Mouse (Mus musculus) gastrocnemius, postnatal 25 days (tissue): Measurements from ENCODE around the gene Hyal2. TPM values are rescaled to one million over a fixed set of nuclear protein-coding genes. Genes with fewer than 3 reads are reported as not detected.
"Not testable (repeated sequence)": the region's sequence is repeated elsewhere in the genome, so short reads cannot be mapped to it uniquely, and the experiment has no call there.

Experiments
- DNase-seq: peaks from one replicate; pipeline ENCODE4 v3.0.0; 2022
- total RNA-seq, 2 experiments: library from RNA; stranded (reverse); gene quantifications; 1 replicate in 1 of 2; 2 replicates in 1 of 2; pipeline ENCODE4 v1.2.3; 2021

Hyal2 gene
- total RNA-seq, 2 experiments from 2014 or later = 12.0 to 15.2 TPM

DNA sequence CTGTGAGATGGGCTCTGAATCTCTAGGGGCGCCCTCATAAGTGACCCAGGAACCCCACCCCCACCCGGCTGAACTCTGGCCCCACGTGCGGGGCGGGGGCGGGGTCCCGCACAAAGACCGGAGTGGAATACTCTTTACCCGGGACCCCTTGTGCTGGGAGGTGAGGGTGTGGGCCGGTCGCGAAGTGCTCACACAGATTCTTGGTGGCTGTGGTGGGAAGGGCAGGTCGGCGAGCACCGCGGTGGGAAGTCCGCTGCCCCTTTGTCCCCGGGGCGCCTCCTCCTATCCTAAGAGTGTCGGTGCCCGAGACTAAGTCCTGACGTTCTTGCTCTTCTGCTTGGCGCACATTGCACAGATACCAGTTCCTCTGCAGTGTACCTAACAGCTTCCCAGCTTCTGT lies 1.5 kb downstream of the Hyal2 start:
- no peak for DNase-seq

DNA sequence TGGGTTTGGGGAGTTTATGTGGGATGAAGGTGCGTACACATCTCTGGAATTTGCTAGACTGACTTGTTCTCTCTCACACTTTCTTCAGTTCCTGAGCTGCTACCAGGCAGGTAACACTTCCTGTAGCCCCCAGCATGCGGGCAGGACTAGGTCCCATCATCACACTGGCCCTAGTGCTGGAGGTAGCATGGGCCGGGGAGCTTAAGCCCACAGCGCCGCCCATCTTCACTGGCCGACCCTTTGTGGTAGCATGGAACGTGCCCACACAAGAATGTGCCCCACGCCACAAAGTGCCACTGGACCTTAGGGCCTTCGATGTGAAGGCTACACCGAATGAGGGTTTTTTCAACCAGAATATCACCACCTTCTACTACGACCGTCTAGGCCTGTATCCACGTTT lies 2.3 kb downstream of the Hyal2 start:
- DNase-seq = no peak

DNA sequence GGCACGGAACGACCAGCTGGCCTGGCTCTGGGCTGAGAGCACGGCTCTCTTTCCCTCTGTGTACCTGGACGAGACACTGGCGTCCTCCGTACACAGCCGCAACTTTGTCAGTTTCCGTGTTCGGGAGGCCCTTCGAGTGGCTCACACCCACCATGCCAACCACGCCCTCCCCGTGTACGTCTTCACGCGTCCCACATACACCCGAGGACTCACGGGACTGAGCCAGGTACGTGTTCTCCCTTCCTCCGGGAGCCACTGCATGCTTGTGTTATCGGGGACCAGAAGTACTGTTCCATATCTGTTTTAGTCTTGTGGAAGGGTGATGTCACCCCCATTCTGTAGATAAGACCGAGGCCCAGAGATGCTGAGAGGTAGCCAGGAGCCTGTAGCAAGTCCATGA lies 3.1 kb downstream of the Hyal2 start:
- DNase-seq = no peak

DNA sequence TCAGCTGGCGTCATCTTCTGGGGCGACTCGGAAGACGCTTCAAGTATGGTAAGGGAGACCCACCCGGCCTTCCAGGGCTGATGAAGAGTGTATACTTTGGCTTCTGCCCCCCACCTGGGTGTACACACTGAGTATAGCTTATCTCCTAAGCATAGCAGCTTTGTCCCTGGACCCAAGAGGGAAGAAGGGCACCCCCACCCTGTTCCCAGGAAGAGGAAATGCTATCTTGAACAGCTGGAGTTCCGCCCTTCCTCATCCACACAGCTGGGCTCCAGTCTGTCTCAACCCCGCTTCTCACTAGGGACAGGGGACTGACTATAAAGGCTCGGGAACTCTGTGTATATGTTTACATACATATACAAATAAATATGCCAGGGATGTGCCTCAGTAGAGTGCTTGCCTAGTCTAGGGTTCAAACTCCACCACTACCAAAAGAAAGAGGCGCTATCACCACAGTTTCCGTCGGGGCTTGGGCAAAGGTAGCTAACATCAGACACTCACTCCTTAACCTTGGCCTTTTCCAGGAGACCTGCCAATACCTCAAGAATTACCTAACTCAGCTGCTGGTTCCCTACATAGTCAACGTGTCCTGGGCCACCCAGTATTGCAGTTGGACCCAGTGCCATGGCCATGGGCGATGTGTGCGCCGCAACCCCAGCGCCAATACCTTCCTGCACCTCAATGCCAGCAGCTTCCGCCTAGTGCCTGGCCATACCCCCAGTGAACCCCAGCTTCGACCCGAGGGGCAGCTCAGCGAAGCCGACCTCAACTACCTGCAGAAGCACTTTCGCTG lies 4.0 kb downstream of the Hyal2 start:
- no peak for DNase-seq

DNA sequence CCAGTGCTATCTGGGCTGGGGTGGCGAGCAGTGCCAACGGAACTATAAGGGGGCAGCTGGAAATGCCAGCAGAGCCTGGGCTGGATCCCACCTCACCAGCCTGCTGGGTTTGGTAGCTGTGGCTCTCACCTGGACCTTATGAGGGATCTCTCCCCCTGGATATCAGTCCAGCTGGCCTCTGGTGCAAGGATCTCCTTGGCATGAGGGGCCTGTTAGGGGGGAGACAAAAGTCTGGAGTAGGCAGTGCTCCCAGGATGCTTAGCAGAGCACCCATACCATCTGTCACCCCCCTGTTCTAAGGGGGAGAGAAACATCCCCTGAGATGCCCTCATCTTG lies 4.5 kb downstream of the Hyal2 start:
- no peak for DNase-seq

DNA sequence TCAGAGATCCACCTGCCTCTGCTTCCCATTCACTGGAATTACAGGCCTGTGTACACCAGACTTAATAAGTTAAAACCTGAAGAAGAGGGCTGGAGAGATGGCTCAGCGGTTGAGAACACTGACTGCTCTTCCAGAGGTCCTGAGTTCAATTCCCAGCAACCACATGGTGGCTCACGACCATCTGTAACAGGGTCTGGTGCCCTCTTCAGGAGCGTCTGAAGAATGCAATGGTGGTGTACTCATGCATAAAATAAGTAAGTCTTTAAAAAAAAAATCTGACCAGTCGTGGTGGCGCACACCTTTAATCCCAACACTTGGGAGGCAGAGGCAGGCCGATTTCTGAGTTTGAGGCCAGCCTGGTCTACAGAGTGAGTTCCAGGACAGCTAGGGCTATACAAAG lies 6.0 kb downstream of the Hyal2 start:
- not testable (repeated sequence) for DNase-seq

DNA sequence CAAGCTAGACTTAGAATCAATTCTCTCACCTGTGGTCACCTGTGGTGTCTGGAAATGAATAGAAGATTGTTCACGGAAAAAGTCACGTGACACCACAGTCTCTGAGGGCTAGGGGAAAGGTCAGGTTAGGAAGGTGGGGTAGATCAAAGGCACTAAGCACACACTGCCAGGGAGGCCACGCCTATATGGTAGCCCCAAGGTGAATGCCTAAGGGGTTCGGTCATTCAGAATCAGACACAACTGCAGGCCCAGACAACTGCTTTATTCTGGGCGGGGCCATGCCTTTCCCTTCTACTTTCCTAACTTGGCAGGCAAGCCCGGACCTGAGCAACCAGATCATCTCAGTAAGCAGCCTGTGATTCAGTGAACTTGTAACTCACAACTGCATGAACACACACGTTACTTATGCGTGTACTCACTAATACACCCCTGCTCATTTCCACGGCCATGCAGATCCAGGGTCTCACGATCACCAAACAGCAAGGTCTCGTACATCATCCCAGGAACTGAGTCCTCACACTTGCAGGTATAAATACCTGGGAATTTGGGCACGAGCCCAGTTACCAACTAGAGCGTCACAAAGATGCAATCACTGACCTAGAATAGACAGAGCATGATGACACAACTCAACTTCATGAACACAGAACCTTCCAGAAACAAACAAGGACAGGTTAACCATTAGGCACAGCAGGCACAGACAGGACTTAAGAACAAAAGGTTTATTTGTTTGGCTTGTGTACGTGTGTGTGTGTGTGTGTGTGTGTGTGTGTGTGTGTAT lies 8.0 kb downstream of the Hyal2 start:
- DNase-seq = no peak

DNA sequence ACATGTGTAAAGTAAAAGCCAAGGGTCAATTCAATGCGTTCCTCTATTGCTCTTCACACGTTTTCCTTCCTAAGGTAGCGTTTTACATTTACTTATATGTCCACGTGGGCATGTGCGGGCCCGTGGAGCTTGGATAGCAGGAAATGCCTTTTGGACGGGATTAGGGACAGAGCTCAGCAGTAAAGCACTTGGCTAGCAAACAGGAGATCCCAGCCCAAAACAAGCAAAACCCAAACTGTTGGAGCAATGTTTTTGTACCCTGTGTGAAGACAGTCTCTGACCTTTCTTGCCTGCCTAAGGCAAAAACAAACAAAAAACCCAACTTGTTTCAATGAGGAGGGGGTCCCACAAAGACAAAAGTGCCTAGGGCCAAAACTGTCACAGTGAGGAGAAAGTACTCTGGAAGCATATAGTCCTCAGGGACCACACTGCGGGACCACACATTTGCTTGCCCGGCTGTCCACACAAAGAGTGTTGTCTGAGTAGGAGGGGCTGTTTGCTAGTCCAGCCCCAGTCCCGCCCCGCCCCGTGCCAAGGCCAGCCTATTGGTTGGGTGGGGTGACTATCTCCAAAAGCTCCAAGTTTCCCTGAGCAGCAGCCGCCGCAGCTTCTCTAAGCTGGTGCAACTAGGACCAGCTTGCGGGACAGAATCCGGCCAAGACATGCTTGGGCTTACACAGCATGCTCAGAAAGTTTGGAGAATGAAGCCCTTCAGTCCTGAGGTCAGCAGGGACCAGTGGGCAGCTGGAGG lies 8.8 kb downstream of the Hyal2 start, which contains the start of gene Hyal1:
Hyal1 (plus strand) TSS at position 571 of the 751 bp plus-strand sequence.
- DNase-seq = peak; percentile 87

DNA sequence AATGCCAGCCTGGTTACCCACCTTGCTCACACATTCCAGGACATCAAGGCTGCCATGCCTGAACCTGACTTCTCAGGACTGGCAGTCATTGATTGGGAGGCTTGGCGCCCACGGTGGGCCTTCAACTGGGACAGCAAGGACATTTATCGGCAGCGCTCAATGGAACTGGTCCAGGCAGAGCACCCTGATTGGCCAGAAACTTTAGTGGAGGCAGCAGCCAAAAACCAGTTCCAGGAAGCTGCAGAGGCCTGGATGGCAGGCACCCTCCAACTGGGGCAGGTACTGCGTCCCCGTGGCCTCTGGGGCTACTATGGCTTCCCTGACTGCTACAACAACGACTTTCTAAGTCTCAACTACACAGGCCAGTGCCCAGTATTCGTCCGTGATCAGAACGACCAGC lies 10.1 kb downstream of the Hyal2 start:
- DNase-seq = no peak

DNA sequence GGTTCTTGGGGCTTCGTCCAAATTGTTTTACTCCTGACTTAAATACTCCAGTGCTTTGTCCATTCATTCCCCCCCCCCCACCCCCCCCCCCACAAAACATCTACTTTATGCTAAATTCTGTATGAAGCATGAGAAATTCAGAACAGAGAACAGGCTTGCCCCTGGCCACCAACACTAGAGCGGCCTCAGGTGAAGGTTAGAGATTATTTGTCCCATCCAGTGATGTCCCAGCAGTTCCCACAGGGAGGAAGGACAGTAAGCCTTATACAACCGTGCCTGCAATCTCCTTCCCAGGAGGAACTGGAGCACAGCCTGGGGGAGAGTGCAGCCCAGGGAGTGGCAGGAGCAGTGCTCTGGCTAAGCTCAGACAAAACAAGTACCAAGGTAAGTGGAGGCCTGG lies 10.8 kb downstream of the Hyal2 start, which contains the start of gene Naa80:
Naa80 (plus strand) TSS at position 301 of the 400 bp plus-strand sequence.
- no peak for DNase-seq

DNA sequence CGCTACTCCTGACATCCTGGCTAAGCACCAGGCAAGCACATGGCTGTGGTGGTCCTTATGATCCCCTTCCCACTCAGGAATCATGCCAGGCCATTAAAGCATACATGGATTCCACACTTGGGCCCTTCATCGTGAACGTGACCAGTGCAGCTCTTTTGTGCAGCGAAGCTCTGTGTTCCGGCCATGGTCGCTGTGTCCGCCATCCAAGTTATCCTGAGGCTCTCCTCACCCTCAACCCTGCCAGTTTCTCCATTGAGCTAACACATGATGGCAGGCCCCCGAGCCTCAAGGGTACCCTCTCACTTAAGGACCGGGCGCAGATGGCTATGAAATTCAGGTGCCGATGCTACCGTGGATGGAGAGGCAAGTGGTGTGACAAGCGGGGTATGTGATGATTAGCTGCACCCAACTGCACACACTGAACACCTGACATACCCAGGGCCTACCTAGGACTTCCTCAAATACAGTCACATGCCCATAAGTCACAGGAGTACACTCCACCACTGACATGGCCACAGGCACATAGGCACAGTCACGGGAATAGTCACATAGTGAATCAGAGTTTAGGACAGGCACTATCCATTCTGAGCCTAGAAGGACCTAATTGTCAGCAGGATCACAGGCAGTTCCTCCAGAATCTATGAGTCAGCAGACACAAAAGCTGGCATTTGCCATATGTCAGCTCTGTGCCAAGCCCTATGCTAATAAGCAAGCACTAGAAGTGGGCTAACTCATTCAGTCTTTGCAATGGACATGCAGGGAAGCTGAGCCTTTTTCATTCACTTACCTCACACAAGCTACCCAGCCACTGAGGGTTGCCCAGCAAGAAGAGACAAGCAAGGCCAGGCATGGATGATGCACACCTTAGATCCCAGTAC lies 11.5 kb downstream of the Hyal2 start:
- no peak for DNase-seq

DNA sequence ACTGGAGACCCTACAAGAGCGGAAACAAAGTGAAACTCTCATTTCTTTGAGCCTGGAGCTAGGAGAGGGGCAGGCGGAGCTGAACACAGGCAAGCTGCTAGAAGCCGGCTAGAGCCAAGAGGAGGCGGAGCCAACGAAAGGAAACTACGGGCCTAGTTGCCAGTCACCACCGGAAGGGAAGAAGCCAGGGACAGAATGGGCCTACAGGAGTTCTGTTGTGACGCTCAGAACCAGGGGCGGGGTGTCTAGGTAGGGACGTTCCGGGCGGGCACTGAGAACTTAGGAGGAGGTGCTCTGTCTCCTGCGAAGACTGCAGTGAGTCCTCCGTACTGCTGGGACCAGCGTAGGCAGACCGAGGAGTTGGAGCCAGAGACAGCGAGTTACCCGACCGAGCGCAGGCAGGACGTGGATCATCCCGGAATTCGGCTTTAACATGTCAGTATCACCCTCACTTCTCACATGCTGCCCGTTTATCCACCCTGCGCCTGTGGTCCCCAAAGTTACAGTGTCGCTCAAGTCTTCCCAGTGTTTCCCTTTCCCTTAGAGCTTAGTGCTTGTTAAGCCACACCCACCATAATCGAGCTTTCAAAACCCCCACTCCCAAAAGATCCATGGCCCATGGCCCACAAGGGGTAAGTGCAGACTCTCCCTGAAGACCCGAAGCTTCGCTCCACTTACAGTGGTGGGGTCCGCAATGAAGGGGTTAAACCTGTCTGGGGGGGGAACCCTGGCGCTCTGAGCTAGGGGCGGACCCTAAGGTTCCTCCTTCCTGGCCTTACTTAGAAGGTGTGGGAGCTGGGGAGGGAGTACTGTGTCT lies 13.0 kb downstream of the Hyal2 start, which contains the start of gene Hyal3:
Hyal3 (plus strand) TSS at position 318 of the 817 bp plus-strand sequence.
- DNase-seq = peak; percentile 90

DNA sequence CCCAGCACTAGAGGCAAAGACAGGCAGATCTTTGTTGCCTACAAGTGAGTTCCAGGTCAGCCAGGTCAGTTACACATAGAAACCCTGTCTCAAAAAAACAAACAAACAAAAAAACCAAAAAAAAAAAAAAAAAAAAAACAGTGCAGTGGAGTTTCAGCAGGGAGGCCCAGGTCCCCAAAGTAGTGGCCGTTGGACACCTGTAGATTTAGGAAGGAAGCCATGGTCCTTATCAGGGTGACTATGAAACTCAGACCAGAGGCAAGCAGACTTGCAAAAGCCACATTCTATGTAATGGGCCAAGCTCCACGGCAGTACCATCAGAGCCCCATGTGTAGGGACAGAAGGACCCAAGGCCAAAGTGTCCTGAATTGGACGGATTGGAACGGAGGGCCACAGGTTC lies 13.8 kb downstream of the Hyal2 start:
- no peak for DNase-seq

DNA sequence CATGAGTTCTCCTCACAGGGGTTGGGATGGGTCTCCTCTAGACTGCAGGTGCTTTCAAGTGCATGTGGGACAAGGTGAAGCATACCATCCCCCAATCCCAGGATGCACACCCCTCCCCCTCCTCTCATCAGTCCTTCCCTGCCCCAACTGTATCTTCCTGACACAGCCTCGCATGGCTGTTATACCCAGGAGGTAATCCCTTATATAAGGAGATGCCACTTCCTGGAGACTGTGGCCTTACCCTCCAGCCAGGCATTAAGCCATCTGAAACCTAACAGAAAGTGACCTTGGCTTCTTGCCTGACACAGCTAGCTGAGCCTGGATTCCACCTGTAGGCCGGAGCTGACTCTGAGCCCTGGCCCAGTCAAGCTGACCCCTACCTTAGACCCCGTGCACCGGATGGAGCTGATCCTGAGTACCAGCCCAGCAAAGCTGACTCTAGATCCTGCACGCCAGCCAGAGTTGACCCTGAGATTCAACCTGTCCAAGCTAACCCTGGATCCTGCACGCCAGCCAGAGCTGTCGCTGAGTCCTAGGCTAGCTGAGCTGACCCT lies 14.8 kb downstream of the Hyal2 start:
- no peak for DNase-seq

DNA sequence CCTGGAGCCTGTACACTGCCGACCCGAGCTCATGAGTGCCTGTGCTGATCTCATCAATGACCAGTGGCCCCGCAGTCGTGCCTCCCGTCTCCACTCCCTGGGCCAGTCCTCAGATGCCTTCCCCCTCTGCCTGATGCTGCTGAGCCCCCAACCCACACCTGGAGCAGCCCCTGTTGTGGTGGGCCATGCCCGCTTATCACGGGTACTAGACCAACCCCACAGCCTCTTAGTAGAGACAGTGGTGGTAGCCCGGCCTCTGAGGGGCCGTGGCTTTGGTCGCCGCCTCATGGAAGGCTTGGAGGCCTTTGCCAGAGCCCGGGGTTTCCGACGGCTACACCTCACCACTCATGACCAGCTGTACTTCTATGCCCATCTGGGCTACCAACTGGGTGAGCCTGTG lies 15.4 kb downstream of the Hyal2 start:
- no peak for DNase-seq

DNA sequence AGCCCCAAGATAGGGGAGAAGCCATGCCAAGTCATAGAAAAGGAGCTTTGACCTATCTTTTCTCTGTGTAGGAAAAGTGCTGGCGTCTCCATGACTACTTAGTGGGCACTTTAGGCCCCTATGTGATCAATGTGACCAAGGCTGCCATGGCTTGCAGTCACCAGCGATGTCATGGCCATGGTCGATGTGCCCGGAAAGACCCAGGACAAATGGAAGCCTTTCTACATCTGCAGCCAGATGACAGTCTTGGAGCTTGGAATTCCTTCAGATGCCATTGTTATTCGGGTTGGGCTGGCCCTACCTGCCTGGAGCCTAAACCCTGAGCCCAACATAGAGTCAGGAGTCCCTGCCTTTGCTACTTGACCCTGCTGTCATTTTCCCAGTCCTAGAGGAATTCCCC lies 18.8 kb downstream of the Hyal2 start:
- DNase-seq = no peak

DNA sequence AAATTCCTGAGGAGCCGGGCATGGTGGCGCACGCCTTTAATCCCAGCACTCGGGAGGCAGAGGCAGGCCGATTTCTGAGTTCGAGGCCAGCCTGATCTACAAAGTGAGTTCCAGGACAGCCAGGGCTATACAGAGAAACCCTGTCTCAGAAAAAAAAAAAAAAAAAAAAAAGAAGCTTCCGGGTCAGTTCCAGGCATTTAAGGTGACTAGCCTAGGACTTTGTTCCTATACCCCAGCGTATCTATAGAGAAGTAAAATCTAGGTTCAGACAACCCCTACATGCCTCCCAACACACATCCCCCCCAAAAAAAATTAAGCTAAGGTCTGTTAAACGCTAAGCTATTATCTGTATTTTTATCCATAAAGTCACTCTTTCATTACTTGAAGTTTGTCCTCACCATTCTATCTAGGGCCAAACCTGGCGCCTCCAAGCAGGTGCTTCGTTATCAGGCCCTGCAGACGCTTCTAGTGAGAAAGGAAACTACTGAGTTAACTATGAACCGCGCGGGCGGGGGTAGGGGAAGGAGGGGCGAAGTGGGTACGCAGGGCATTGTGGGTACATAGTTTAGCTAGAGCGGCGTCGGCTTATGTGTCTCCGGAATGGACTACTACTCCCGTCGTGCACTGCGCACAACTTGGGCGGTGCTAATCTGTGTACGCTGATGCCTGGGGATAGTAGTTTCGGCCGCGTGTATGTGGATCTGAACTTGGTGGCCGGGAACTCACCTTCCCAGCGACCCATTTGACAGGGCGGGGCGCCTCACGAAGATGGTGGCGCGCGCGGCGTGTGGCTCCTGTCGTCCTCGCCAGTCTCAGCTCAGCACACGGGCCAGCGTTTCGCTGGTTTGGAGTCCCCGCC lies 19.5 kb downstream of the Hyal2 start, which contains the start of gene Ifrd2:
Ifrd2 (plus strand) TSS at position 669 of the 859 bp plus-strand sequence.
- peak; percentile 98 for DNase-seq

DNA sequence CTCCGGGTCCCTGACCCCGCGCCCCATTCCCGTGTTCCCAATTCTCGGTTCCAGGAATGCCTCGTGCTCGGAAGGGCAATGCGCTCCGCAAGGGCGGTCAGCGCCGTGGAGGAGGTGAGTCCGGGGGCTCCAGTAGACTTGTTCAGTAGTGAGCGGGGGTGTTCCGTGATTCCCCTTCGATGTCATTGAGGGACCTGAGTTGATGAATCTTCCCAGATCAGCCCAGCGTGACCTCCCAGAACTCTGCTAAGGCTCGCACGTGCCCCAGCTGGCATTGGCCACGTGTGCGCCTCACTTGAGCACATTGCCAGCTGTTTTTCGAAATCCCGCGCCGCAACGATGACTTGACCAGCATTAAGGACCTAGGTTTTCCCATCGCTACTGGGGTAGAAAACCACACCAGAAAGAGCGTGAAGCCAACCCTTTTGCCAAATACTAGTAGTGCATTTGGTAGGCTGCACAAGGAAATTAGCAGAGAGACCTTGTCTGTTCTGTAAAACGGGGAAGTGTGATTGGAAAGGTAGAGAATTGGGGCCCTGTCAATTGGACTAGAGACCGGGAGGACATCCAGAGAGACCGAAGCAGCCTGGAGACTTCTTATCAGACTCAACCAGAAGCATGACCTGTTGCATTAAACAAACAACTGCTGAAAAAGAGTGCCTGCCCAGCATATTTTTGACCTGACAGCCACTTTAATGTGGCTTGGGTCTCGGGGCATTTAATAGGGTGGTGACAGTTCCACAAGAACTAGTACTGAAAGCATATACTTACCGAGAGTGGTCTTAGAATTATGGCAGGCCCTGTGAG lies 20.3 kb downstream of the Hyal2 start:
- DNase-seq = peak; percentile 58
